Comparison of ENCODE assay signal across 8 mouse cellular contexts in genomic region chr9:116174481-116175461, GRCm38 (mm10). TPM values are rescaled to one million over a fixed set of nuclear protein-coding genes. Genes with fewer than 3 reads are reported as not detected.
DNase-seq lines count a peak whose midpoint lies in the region; ATAC-seq and TF ChIP-seq lines count a peak whose summit lies in the region.

TSS of gene Tgfbr2 (minus strand) at chr9:116175360.

- H3K79me3 ChIP-seq in C2C12 (ENCODE audit: low read depth), result peaks cover 39% of the 10 kb centered on the region

- H3K4me1 ChIP-seq in forebrain, embryonic 14.5 days (ENCODE audit: control insufficient read depth, insufficient read depth, low read length), result no peaks in the 10 kb centered on the region
- H3K4me1 ChIP-seq in lung, adult 2 months (ENCODE audit: control insufficient read depth, insufficient read depth, low read length), result peaks cover 29% of the 10 kb centered on the region
- no peaks in the 10 kb centered on the region for H3K4me1 ChIP-seq in neural tube, embryonic 14.5 days (ENCODE audit: control insufficient read depth, insufficient read depth, low read length)

- H3K27me3 ChIP-seq in C2C12 (ENCODE audit: control insufficient read depth, insufficient read depth, insufficient read length), result no peaks in the 10 kb centered on the region
- peaks cover 17% of the 10 kb centered on the region for H3K27me3 ChIP-seq in forebrain, embryonic 14.5 days (replicated peaks; ENCODE audit: control insufficient read depth, insufficient read depth, low read length)
- peaks cover 14% of the 10 kb centered on the region for H3K27me3 ChIP-seq in neural tube, embryonic 14.5 days (ENCODE audit: control insufficient read depth, insufficient read depth, low read length)

- peak within 1 kb of the TSS; percentile 65 for H3K9ac ChIP-seq in forebrain, embryonic 14.5 days (ENCODE audit: low read length)
- H3K9ac ChIP-seq in neural tube, embryonic 14.5 days (replicated peaks; ENCODE audit: low read depth, low read length), result peak within 1 kb of the TSS; percentile 70

- WGBS in forebrain, embryonic 14.5 days, result under 1% methylated on average over 90 of the region's 90 CpGs
- under 1% methylated on average over 83 of the region's 90 CpGs for WGBS in lung, adult 2 months
- WGBS in neural tube, embryonic 14.5 days, result under 1% methylated on average over 84 of the region's 90 CpGs

- peak within 1 kb of the TSS; percentile 91 for H3K4me2 ChIP-seq in forebrain, embryonic 14.5 days (ENCODE audit: low read length)
- peak within 1 kb of the TSS; percentile 93 for H3K4me2 ChIP-seq in neural tube, embryonic 14.5 days (ENCODE audit: low read depth, low read length)

- peak within 1 kb of the TSS; percentile 33; the same call in 1 of the 2 replicates for H3K27ac ChIP-seq in forebrain, embryonic 14.5 days (ENCODE audit: low read depth, low read length)
- H3K27ac ChIP-seq in neural tube, embryonic 14.5 days (ENCODE audit: low read depth, low read length), result peak within 1 kb of the TSS; percentile 64

- peak; percentile 69 for ATAC-seq in forebrain, embryonic 14.5 days
- ATAC-seq in neural tube, embryonic 14.5 days (ENCODE audit: low read depth), result peak; percentile 60

- H3K36me3 ChIP-seq in C2C12 (ENCODE audit: control insufficient read depth, insufficient read depth), result no peaks in the 10 kb centered on the region
- no peaks in the 10 kb centered on the region for H3K36me3 ChIP-seq in forebrain, embryonic 14.5 days (ENCODE audit: control insufficient read depth, insufficient read depth, low read length)
- no peaks in the 10 kb centered on the region for H3K36me3 ChIP-seq in neural tube, embryonic 14.5 days (ENCODE audit: control insufficient read depth, insufficient read depth, low read length)

- peak; percentile 62 to 79 for DNase-seq in adrenal gland, postnatal 4 days (ENCODE audit: low spot score in 2 of 2)
- DNase-seq in forebrain, embryonic 14.5 days (ENCODE audit: low spot score), result peak; percentile 57
- DNase-seq in heart, postnatal 10 days, result peak; percentile 91 to 92
- peak; percentile 88 to 91 for DNase-seq in kidney, postnatal 36 days
- DNase-seq in lung, adult 2 months, result peak; percentile 86
- peak; percentile 56 for DNase-seq in testis, postnatal 14 days (ENCODE audit: low spot score)

- intact Hi-C loops in heart, postnatal 10 days (cut with DNase I), result loop anchor here (1.0 to 5.0 kb wide), 2 partner anchors 82 to 210 kb away; no protein-coding TSS in a partner anchor

- H3K9me3 ChIP-seq in forebrain, embryonic 14.5 days (replicated peaks; ENCODE audit: control insufficient read depth, low read length), result no peaks in the 10 kb centered on the region
- no peaks in the 10 kb centered on the region for H3K9me3 ChIP-seq in neural tube, embryonic 14.5 days (ENCODE audit: control insufficient read depth, low read length)

- peak within 1 kb of the TSS; percentile 65 for H3K4me3 ChIP-seq in C2C12 (ENCODE audit: insufficient read depth, poor library complexity, severe bottlenecking)
- H3K4me3 ChIP-seq in forebrain, embryonic 14.5 days (ENCODE audit: low read depth, low read length), result peak within 1 kb of the TSS; percentile 51
- H3K4me3 ChIP-seq in lung, adult 2 months (replicated peaks; ENCODE audit: extremely low read depth, low read depth, low read length), result peak within 1 kb of the TSS; percentile 87
- H3K4me3 ChIP-seq in neural tube, embryonic 14.5 days (ENCODE audit: low read depth, low read length), result peak within 1 kb of the TSS; percentile 55

- peak; percentile 45; the same call in 1 of the 2 replicates for TF ChIP-seq POLR2A in lung, adult 2 months (IDR thresholded peaks at IDR 0.05; ENCODE audit: borderline replicate concordance, extremely low read depth, low read depth, low read length)

- no peak for TF ChIP-seq CTCF in C2C12 (IDR thresholded peaks at IDR 0.05; ENCODE audit: control insufficient read depth, insufficient read depth, insufficient read length)
- no peak for TF ChIP-seq CTCF in lung, adult 2 months (IDR thresholded peaks at IDR 0.05; ENCODE audit: insufficient read depth, low read length)

- peak within 1 kb of the TSS; percentile 79 for H3ac ChIP-seq in C2C12 (ENCODE audit: control insufficient read depth, insufficient read length, low read depth)

- peaks cover 52% of the 10 kb centered on the region for H3K79me2 ChIP-seq in C2C12 (ENCODE audit: control insufficient read depth, insufficient read depth)

TF ChIP-seq in C2C12, 6 proteins besides CTCF, POLR2A, EP300 and RAD21:
- TF ChIP-seq MYOD1 (IDR thresholded peaks at IDR 0.05; ENCODE audit: control insufficient read depth, insufficient read length, low read depth) (peak; percentile 40), MYOG (IDR thresholded peaks at IDR 0.05; ENCODE audit: control insufficient read depth, extremely low read depth, insufficient read length) (no peak), USF1 (IDR thresholded peaks at IDR 0.05; ENCODE audit: low read depth) (no peak)

RNA-seq across cellular contexts. Expression of gene Tgfbr2, which starts in this region (rescaled TPM):
- 15.3 TPM for polyA plus RNA-seq in C2C12 (2012; fragmentation: generic; extraction: Trizol)
- 10 to 100 TPM; 71.8 to 72.1 TPM for total RNA-seq in adrenal gland, postnatal 4 days (2021)
- polyA plus RNA-seq in forebrain, embryonic 14.5 days (2014; fragmentation: Nextera tagmentation; extraction: Ambion mirVana), result 5.5 and 7.7 TPM in 2 replicates
- total RNA-seq in heart, postnatal 10 days (2021), result 10 to 100 TPM; 56.8 to 60.9 TPM
- 135 and 146 TPM in 2 replicates for polyA plus RNA-seq in lung, adult 2 months (2012; rRNA removed)
- polyA plus RNA-seq in neural tube, embryonic 14.5 days (2014; fragmentation: Nextera tagmentation; extraction: Ambion mirVana), result 3.6 and 10.2 TPM in 2 replicates

Comparison
In these comparisons a context has a peak if more than half of its experiments do, and no peak if none do; other contexts are left out.
1. Peak in every context shown above with its lines: DNase-seq, ATAC-seq, H3K4me3 ChIP-seq and H3K27ac ChIP-seq.